27 mouse cellular contexts compared by ENCODE assay signal in the genomic region with DNA sequence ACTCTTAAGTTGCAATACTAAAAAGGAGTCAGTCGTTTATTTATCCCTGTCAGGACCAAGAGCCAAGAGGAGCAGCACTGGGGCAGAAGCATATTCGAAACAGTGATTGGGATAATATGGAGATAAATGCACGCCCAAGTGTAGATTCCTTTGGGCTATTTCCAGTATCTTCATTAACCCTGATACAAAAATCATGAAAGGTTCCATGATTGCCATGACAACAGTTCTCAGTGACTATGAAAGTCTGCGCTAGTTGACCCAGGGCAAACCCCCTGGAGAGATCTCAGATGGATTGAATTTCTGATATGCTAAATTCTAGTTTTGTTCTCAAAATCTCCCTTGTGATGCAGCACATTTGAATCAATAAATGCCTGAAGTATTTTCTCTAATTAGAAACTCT. TPM values are rescaled to one million over a fixed set of nuclear protein-coding genes. Genes with fewer than 3 reads are reported as not detected.
DNase-seq lines count a peak whose midpoint lies in the region; ATAC-seq lines count a peak whose summit lies in the region.
"Had no signal": no experiment of that assay in that cellular context is flagged by ENCODE, and none has a peak within 500 bp of the region (broad histone marks: within the 10 kb centered on the region; RNA-seq: fewer than 3 reads in every experiment).

No protein-coding gene starts in this region.

- no peaks in the 10 kb centered on the region for H3K27me3 ChIP-seq in forebrain, embryonic 14.5 days (replicated peaks; ENCODE audit: control insufficient read depth, insufficient read depth, low read length)
- no peaks in the 10 kb centered on the region for H3K27me3 ChIP-seq in forebrain, embryonic 15.5 days
- H3K27me3 ChIP-seq in midbrain, embryonic 12.5 days = no peaks in the 10 kb centered on the region
- no peaks in the 10 kb centered on the region for H3K27me3 ChIP-seq in midbrain, embryonic 10.5 days (ENCODE audit: low read depth, poor library complexity, severe bottlenecking)
- no peaks in the 10 kb centered on the region for H3K27me3 ChIP-seq in midbrain, embryonic 14.5 days (ENCODE audit: control insufficient read depth, insufficient read depth, low read length)
- H3K27me3 ChIP-seq: heart, embryonic 13.5 days; intestine, embryonic 15.5 days; lung, embryonic 15.5 days; neural tube, embryonic 13.5 days; stomach, embryonic 15.5 days had no signal

- H3K36me3 ChIP-seq in forebrain, embryonic 14.5 days (ENCODE audit: control insufficient read depth, insufficient read depth, low read length) = no peaks in the 10 kb centered on the region
- no peaks in the 10 kb centered on the region for H3K36me3 ChIP-seq in forebrain, embryonic 15.5 days
- no peaks in the 10 kb centered on the region for H3K36me3 ChIP-seq in midbrain, embryonic 12.5 days
- 0 out of 2 replicates have a peak, but pooled peaks cover 3% of the 10 kb centered on the region for H3K36me3 ChIP-seq in midbrain, embryonic 10.5 days
- H3K36me3 ChIP-seq in midbrain, embryonic 14.5 days (ENCODE audit: control insufficient read depth, insufficient read depth, low read length) = no peaks in the 10 kb centered on the region
- H3K36me3 ChIP-seq: G1E; heart, embryonic 13.5 days; intestine, embryonic 15.5 days; limb, embryonic 13.5 days; lung, embryonic 15.5 days; neural tube, embryonic 13.5 days; stomach, embryonic 15.5 days had no signal

- H3K4me1 ChIP-seq in forebrain, embryonic 14.5 days (ENCODE audit: control insufficient read depth, insufficient read depth, low read length) = no peaks in the 10 kb centered on the region
- H3K4me1 ChIP-seq in forebrain, embryonic 15.5 days = no peaks in the 10 kb centered on the region
- H3K4me1 ChIP-seq in midbrain, embryonic 12.5 days = no peaks in the 10 kb centered on the region
- peaks cover 9% of the 10 kb centered on the region; the same call in 1 of the 2 replicates for H3K4me1 ChIP-seq in midbrain, embryonic 10.5 days
- H3K4me1 ChIP-seq in midbrain, embryonic 14.5 days (ENCODE audit: control insufficient read depth, insufficient read depth, low read length) = no peaks in the 10 kb centered on the region
- H3K4me1 ChIP-seq: heart, embryonic 13.5 days; intestine, embryonic 15.5 days; lung, embryonic 15.5 days; stomach, embryonic 15.5 days had no signal

- no peak for ATAC-seq in forebrain, embryonic 14.5 days
- ATAC-seq in forebrain, embryonic 15.5 days (replicated peaks) = no peak
- ATAC-seq in midbrain, embryonic 12.5 days (ENCODE audit: low FRiP score, low read depth) = peak; percentile 69; the same call in 1 of the 2 replicates
- ATAC-seq in midbrain, embryonic 14.5 days (ENCODE audit: low FRiP score, low TSS enrichment) = no peak
- ATAC-seq: forebrain, embryonic 16.5 days; intestine, embryonic 15.5 days had no signal

- no peaks in the 10 kb centered on the region for H3K9me3 ChIP-seq in forebrain, embryonic 14.5 days (replicated peaks; ENCODE audit: control insufficient read depth, low read length)
- no peaks in the 10 kb centered on the region for H3K9me3 ChIP-seq in forebrain, embryonic 15.5 days
- no peaks in the 10 kb centered on the region for H3K9me3 ChIP-seq in midbrain, embryonic 12.5 days
- no peaks in the 10 kb centered on the region for H3K9me3 ChIP-seq in midbrain, embryonic 10.5 days (replicated peaks)
- H3K9me3 ChIP-seq in midbrain, embryonic 14.5 days (ENCODE audit: control insufficient read depth, low read length) = no peaks in the 10 kb centered on the region
- H3K9me3 ChIP-seq: G1E; heart, embryonic 13.5 days; intestine, embryonic 15.5 days; limb, embryonic 13.5 days; lung, embryonic 15.5 days; neural tube, embryonic 13.5 days; stomach, embryonic 15.5 days had no signal

- peak; percentile 13 for DNase-seq in forebrain, embryonic 14.5 days (ENCODE audit: low spot score)
- no peak for DNase-seq in midbrain, embryonic 10.5 days (ENCODE audit: low spot score)
- peak; percentile 73 for DNase-seq in midbrain, embryonic 14.5 days
- no peak for DNase-seq in right cerebral cortex, postnatal 36 days (ENCODE audit: low spot score in 2 of 2)
- DNase-seq in adrenal gland, adult 18-20 months (ENCODE audit: low spot score in 2 of 2) = no peak
- DNase-seq: adrenal gland, postnatal 10 days; cerebellum, adult 11-12 months; cerebellum, adult 9-11 months; gastrocnemius, adult 2 months; gastrocnemius, postnatal 36 days; heart, adult 18-20 months; heart, postnatal 10 days; kidney, adult 8-10 months; kidney, postnatal 4 days; thymus, postnatal 14 days had no signal

- no peak overlapping the region for H3K4me3 ChIP-seq in forebrain, embryonic 14.5 days (ENCODE audit: low read depth, low read length)
- H3K4me3 ChIP-seq in forebrain, embryonic 15.5 days = no peak overlapping the region
- H3K4me3 ChIP-seq in midbrain, embryonic 12.5 days = no peak overlapping the region
- no peak overlapping the region for H3K4me3 ChIP-seq in midbrain, embryonic 10.5 days
- no peak overlapping the region for H3K4me3 ChIP-seq in midbrain, embryonic 14.5 days (replicated peaks; ENCODE audit: low read depth, low read length)
- H3K4me3 ChIP-seq: gastrocnemius, adult 2 months; heart, embryonic 13.5 days; intestine, embryonic 15.5 days; limb, embryonic 13.5 days; lung, embryonic 15.5 days; neural tube, embryonic 13.5 days; stomach, embryonic 15.5 days had no signal

- H3K9ac ChIP-seq in forebrain, embryonic 14.5 days (ENCODE audit: low read length) = no peak overlapping the region
- H3K9ac ChIP-seq in forebrain, embryonic 15.5 days (replicated peaks) = no peak overlapping the region
- no peak overlapping the region for H3K9ac ChIP-seq in midbrain, embryonic 12.5 days (replicated peaks)
- H3K9ac ChIP-seq in midbrain, embryonic 14.5 days (replicated peaks; ENCODE audit: low read length) = no peak overlapping the region
- H3K9ac ChIP-seq: heart, embryonic 13.5 days; intestine, embryonic 15.5 days; limb, embryonic 13.5 days; lung, embryonic 15.5 days; neural tube, embryonic 13.5 days; stomach, embryonic 15.5 days had no signal

- H3K27ac ChIP-seq in forebrain, embryonic 14.5 days (ENCODE audit: low read depth, low read length) = no peak overlapping the region
- H3K27ac ChIP-seq in forebrain, embryonic 15.5 days (replicated peaks) = no peak overlapping the region
- H3K27ac ChIP-seq in midbrain, embryonic 12.5 days (replicated peaks) = 0 out of 2 replicates have a peak overlapping the region, but pooled peaks have one; percentile 30
- H3K27ac ChIP-seq in midbrain, embryonic 10.5 days (replicated peaks) = no peak overlapping the region
- H3K27ac ChIP-seq in midbrain, embryonic 14.5 days (replicated peaks; ENCODE audit: low read depth, low read length) = peak overlapping the region; percentile 33; the same call in 1 of the 2 replicates
- H3K27ac ChIP-seq: gastrocnemius, adult 2 months; heart, embryonic 13.5 days; intestine, embryonic 15.5 days; kidney, postnatal 0 days; limb, embryonic 13.5 days; lung, embryonic 15.5 days; neural tube, embryonic 13.5 days; stomach, embryonic 15.5 days had no signal

- WGBS in forebrain, embryonic 14.5 days = 67% methylated on average over 4 of the region's 4 CpGs
- WGBS in forebrain, embryonic 15.5 days = 68% methylated on average over 4 of the region's 4 CpGs
- 64% methylated on average over 4 of the region's 4 CpGs for whole genome bisulfite sequencing in midbrain, embryonic 12.5 days
- 77% methylated on average over 4 of the region's 4 CpGs for WGBS in midbrain, embryonic 10.5 days
- 47% methylated on average over 4 of the region's 4 CpGs for WGBS in midbrain, embryonic 14.5 days

- no peak overlapping the region for H3K4me2 ChIP-seq in forebrain, embryonic 14.5 days (ENCODE audit: low read length)
- H3K4me2 ChIP-seq in forebrain, embryonic 15.5 days (replicated peaks) = no peak overlapping the region
- H3K4me2 ChIP-seq in midbrain, embryonic 12.5 days (replicated peaks) = no peak overlapping the region
- H3K4me2 ChIP-seq in midbrain, embryonic 14.5 days (ENCODE audit: low read length) = no peak overlapping the region
- H3K4me2 ChIP-seq: heart, embryonic 13.5 days; intestine, embryonic 15.5 days; limb, embryonic 13.5 days; liver, embryonic 11.5 days; lung, embryonic 15.5 days; neural tube, embryonic 13.5 days; stomach, embryonic 15.5 days had no signal

RNA-seq across cellular contexts. Expression of gene Vit, which starts 42.6 kb away (rescaled TPM):
- 4.3 and 4.8 TPM in 2 replicates for polyA plus RNA-seq in forebrain, embryonic 14.5 days (2014; fragmentation: Nextera tagmentation; extraction: Ambion mirVana)
- polyA plus RNA-seq in forebrain, embryonic 15.5 days (2015; fragmentation: Nextera tagmentation; extraction: Ambion mirVana) = 12.5 and 15.5 TPM in 2 replicates
- polyA plus RNA-seq in midbrain, embryonic 12.5 days (2016; fragmentation: Nextera tagmentation; extraction: Ambion mirVana) = 14.3 and 19.4 TPM in 2 replicates
- polyA plus RNA-seq in midbrain, embryonic 10.5 days (2016; fragmentation: Nextera tagmentation; extraction: Ambion mirVana) = 9.7 and 11.3 TPM in 2 replicates
- 4.2 and 6.4 TPM in 2 replicates for polyA plus RNA-seq in midbrain, embryonic 14.5 days (2014; fragmentation: Nextera tagmentation; extraction: Ambion mirVana)
- 1 to 10 TPM; 1.4 to 3.9 TPM for total RNA-seq in adrenal gland, adult 18-20 months (2021)
- total RNA-seq: G1E had no signal
- polyA plus RNA-seq: G1E; heart, embryonic 13.5 days had no signal

Comparison
In these comparisons a context has a peak if more than half of its experiments do, and no peak if none do; other contexts are left out.
1. DNase-seq: peak in forebrain, embryonic 14.5 days (single experiment) and midbrain, embryonic 14.5 days (single experiment); none in midbrain, embryonic 10.5 days (single experiment), right cerebral cortex, postnatal 36 days (0 of 2) and adrenal gland, adult 18-20 months (0 of 2).
2. H3K27ac ChIP-seq: peak in midbrain, embryonic 12.5 days (single experiment) and midbrain, embryonic 14.5 days (single experiment); none in forebrain, embryonic 14.5 days (single experiment), forebrain, embryonic 15.5 days (single experiment) and midbrain, embryonic 10.5 days (single experiment).